Mouse (Mus musculus) midbrain, embryonic 11.5 days (tissue): ENCODE results near the gene Lrp3. TPM values are rescaled to one million over a fixed set of nuclear protein-coding genes. Genes with fewer than 3 reads are reported as not detected.

Experiments used
- ATAC-seq: fragments of 200-750 bp; cut with Nextera tagmentation; 2 replicates; pipeline ENCODE4 v1.8.0; 2017; ENCODE audit warnings: moderate TSS enrichment, moderate library complexity; ENCODE audit not compliant: low FRiP score
- DNase-seq: peaks from one replicate; pipeline ENCODE4 v3.0.0; 2015; ENCODE audit warnings: low spot score; ENCODE audit errors: missing footprints
- H3K27ac ChIP-seq: fragments of 300-500 bp; sonication (generic); 2 replicates; pipeline ENCODE4 v1.5.1; 2014; ENCODE audit warnings: low read depth, low read length
- H3K27me3 ChIP-seq: fragments of 300-500 bp; sonication (generic); 2 replicates; pipeline ENCODE4 v1.6.1; 2014; ENCODE audit warnings: mild to moderate bottlenecking, low read length, moderate library complexity, mixed read lengths; ENCODE audit not compliant: control insufficient read depth, insufficient read depth
- H3K36me3 ChIP-seq: fragments of 300-500 bp; sonication (generic); 2 replicates; pipeline ENCODE4 v1.6.1; 2014; ENCODE audit warnings: mild to moderate bottlenecking, low read length, moderate library complexity, mixed read lengths; ENCODE audit not compliant: control insufficient read depth, insufficient read depth
- H3K4me1 ChIP-seq: fragments of 300-500 bp; sonication (generic); 2 replicates; pipeline ENCODE4 v1.6.1; 2014; ENCODE audit warnings: low read length; ENCODE audit not compliant: control insufficient read depth, insufficient read depth
- H3K4me2 ChIP-seq: fragments of 300-500 bp; sonication (generic); 2 replicates; pipeline ENCODE4 v1.6.1; 2014; ENCODE audit warnings: mild to moderate bottlenecking, moderate library complexity
- H3K4me3 ChIP-seq: fragments of 300-500 bp; sonication (generic); 2 replicates; pipeline ENCODE4 v1.5.1; 2014; ENCODE audit warnings: low read depth, low read length
- H3K9ac ChIP-seq: fragments of 300-500 bp; sonication (generic); 2 replicates; pipeline ENCODE4 v1.6.1; 2014; ENCODE audit warnings: low read length
- H3K9me3 ChIP-seq: fragments of 300-500 bp; sonication (generic); 2 replicates; pipeline ENCODE4 v1.6.1; 2016; ENCODE audit warnings: low read length; ENCODE audit not compliant: control insufficient read depth
- WGBS: fragments of 180-500 bp; shearing (Covaris S2); extraction: QIAGEN DNeasy Blood & Tissue Kit; methylation state at CpG from one replicate; pipeline ENCODE4 v1.1.7; 2014; 5-methylcytosine and 5-hydroxymethylcytosine counted together
- polyA plus RNA-seq: library from polyadenylated mRNA; unstranded; fragments of >200 nt; fragmentation: Nextera tagmentation; extraction: Ambion mirVana; gene quantifications from 2 replicates; pipeline ENCODE4 v1.2.1, GENCODE M21; 2014

Lrp3 gene
- polyA plus RNA-seq, 1 experiment from 2014 or later = 15.2 TPM

- DNase-seq (no peak), ATAC-seq (no peak)
- no peak overlapping the region for H3K4me3 ChIP-seq
- H3K4me1 ChIP-seq = no peaks in the 10 kb centered on the region
- no peaks in the 10 kb centered on the region for H3K9me3 ChIP-seq
- H3K27me3 ChIP-seq = no peaks in the 10 kb centered on the region
- no peak overlapping the region for H3K27ac ChIP-seq
- H3K9ac ChIP-seq = no peak overlapping the region
- no peaks in the 10 kb centered on the region for H3K36me3 ChIP-seq
- 77% methylated on average over 3 of the region's 3 CpGs for WGBS
- no peak overlapping the region for H3K4me2 ChIP-seq
These were observed 57.8 kb downstream of the Lrp3 start for GRCm38 (mm10) chr7:35157512-35157911.

GRCm38 (mm10) chr7:35156561-35157477 is 58.5 kb downstream of the Lrp3 start:
- DNase-seq (no peak), ATAC-seq (no peak)
- Histone ChIP-seq H3K9me3 (no peaks in the 10 kb centered on the region), H3K27me3 (no peaks in the 10 kb centered on the region), H3K4me1 (no peaks in the 10 kb centered on the region), H3K36me3 (no peaks in the 10 kb centered on the region), H3K4me2 (no peak overlapping the region), H3K4me3 (no peak overlapping the region), H3K27ac (no peak overlapping the region), H3K9ac (no peak overlapping the region)
- 77% methylated on average over 16 of the region's 16 CpGs for WGBS

GRCm38 (mm10) chr7:35154449-35154848 is 60.8 kb downstream of the Lrp3 start:
- Histone ChIP-seq H3K9me3 (no peaks in the 10 kb centered on the region), H3K27ac (no peak overlapping the region), H3K4me3 (no peak overlapping the region), H3K4me2 (no peak overlapping the region), H3K4me1 (no peaks in the 10 kb centered on the region), H3K27me3 (no peaks in the 10 kb centered on the region), H3K9ac (no peak overlapping the region), H3K36me3 (no peaks in the 10 kb centered on the region)
- DNase-seq (no peak), ATAC-seq (no peak)
- WGBS = 77% methylated on average over 12 of the region's 12 CpGs

GRCm38 (mm10) chr7:35150860-35151259 is 64.4 kb downstream of the Lrp3 start:
- Histone ChIP-seq H3K36me3 (no peaks in the 10 kb centered on the region), H3K4me2 (no peak overlapping the region), H3K4me1 (no peaks in the 10 kb centered on the region), H3K9me3 (no peaks in the 10 kb centered on the region), H3K27me3 (no peaks in the 10 kb centered on the region), H3K9ac (no peak overlapping the region), H3K4me3 (no peak overlapping the region), H3K27ac (no peak overlapping the region)
- DNase-seq (no peak), ATAC-seq (no peak)
- WGBS = 83% methylated on average over 5 of the region's 5 CpGs

Other genes with a start within 250 kb of the Lrp3 start
- gene Cebpg, start 158.9 kb downstream of the Lrp3 start, polyA plus RNA-seq = 36.2 and 37.7 TPM in 2 replicates
- 0.37 and 0.60 TPM in 2 replicates for gene Cebpa, start 96.2 kb downstream of the Lrp3 start, polyA plus RNA-seq
- gene Slc7a10, start 29.1 kb downstream of the Lrp3 start, polyA plus RNA-seq = 0.31 and 0.66 TPM in 2 replicates
- gene Gpatch1, start 102.9 kb upstream of the Lrp3 start, polyA plus RNA-seq = 19.4 and 20.2 TPM in 2 replicates
- gene Rhpn2, start 118.7 kb upstream of the Lrp3 start, polyA plus RNA-seq = 1.9 and 2.2 TPM in 2 replicates
- gene Faap24, start 181.3 kb upstream of the Lrp3 start, polyA plus RNA-seq = 26.2 and 26.9 TPM in 2 replicates
- gene Cep89, start 181.5 kb upstream of the Lrp3 start, polyA plus RNA-seq = 42.9 and 46.6 TPM in 2 replicates
- gene Slc7a9, start 233.3 kb upstream of the Lrp3 start, polyA plus RNA-seq = not detected in 2 replicates